Mouse (Mus musculus) neural tube, embryonic 11.5 days (tissue): ENCODE measurements around the gene Catsperz. TPM values are rescaled to one million over a fixed set of nuclear protein-coding genes. Genes with fewer than 3 reads are reported as not detected.

Source experiments
- ATAC-seq: fragments of 200-750 bp; cut with Nextera tagmentation; 2 replicates; pipeline ENCODE4 v1.8.0; 2017; ENCODE audit warnings: moderate number of reproducible peaks, mild to moderate bottlenecking, moderate TSS enrichment, moderate library complexity; ENCODE audit not compliant: insufficient read depth, low FRiP score, low TSS enrichment
- DNase-seq: peaks from one replicate; pipeline ENCODE4 v3.0.0-alpha.2; 2015; ENCODE audit warnings: low spot score
- H3K27ac ChIP-seq: fragments of 300-500 bp; sonication (generic); 2 replicates; pipeline ENCODE4 v1.5.1; 2014; ENCODE audit warnings: low read depth, mild to moderate bottlenecking, low read length
- H3K27me3 ChIP-seq: fragments of 300-500 bp; sonication (generic); 2 replicates; pipeline ENCODE4 v1.6.1; 2014; ENCODE audit warnings: mild to moderate bottlenecking, low read length, mixed read lengths; ENCODE audit not compliant: control insufficient read depth, insufficient read depth
- H3K36me3 ChIP-seq: fragments of 300-500 bp; sonication (generic); 2 replicates; pipeline ENCODE4 v1.6.1; 2014; ENCODE audit warnings: mild to moderate bottlenecking, low read length, moderate library complexity, mixed read lengths; ENCODE audit not compliant: control insufficient read depth, insufficient read depth
- H3K4me1 ChIP-seq: fragments of 300-500 bp; sonication (generic); 2 replicates; pipeline ENCODE4 v1.6.1; 2014; ENCODE audit warnings: low read length, mixed read lengths; ENCODE audit not compliant: control insufficient read depth, insufficient read depth
- H3K4me2 ChIP-seq: fragments of 300-500 bp; sonication (generic); 2 replicates; pipeline ENCODE4 v1.6.1; 2014; ENCODE audit warnings: low read depth, mild to moderate bottlenecking, moderate library complexity
- H3K4me3 ChIP-seq: fragments of 300-500 bp; sonication (generic); 2 replicates; pipeline ENCODE4 v1.5.1; 2014; ENCODE audit warnings: low read depth, low read length
- H3K9ac ChIP-seq: fragments of 300-500 bp; sonication (generic); 2 replicates; pipeline ENCODE4 v1.6.1; 2014; ENCODE audit warnings: mild to moderate bottlenecking, low read length
- H3K9me3 ChIP-seq: fragments of 300-500 bp; sonication (generic); 2 replicates; pipeline ENCODE4 v1.6.1; 2016; ENCODE audit warnings: low read length; ENCODE audit not compliant: control insufficient read depth
- WGBS: fragments of 180-500 bp; shearing (Covaris S2); extraction: QIAGEN DNeasy Blood & Tissue Kit; methylation state at CpG from one replicate; pipeline ENCODE4 v1.1.7; 2014; 5-methylcytosine and 5-hydroxymethylcytosine counted together
- polyA plus RNA-seq: library from polyadenylated mRNA; unstranded; fragments of >200 nt; fragmentation: Nextera tagmentation; extraction: Ambion mirVana; gene quantifications from 2 replicates; pipeline ENCODE4 v1.2.1, GENCODE M21; 2014

The Catsperz gene
- polyA plus RNA-seq, result 0.77 TPM in 1 of 2 replicates, not detected in the other

DNA sequence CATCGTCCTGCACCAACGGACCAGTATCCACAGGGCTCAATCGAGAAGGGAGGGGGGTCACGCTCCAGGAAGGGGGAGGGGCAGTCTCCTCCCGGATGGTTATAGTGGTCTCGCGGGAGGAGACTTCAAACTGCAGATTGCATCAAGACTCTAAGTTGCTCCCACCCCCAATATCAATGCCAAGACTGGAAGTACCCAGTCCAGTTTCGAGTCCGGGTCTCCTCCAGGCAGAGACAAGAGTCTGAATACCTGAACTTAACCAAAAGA lies at the start of gene Catsperz:
Gene Catsperz, minus strand, starts transcription at position 74 of the 267 bp plus-strand sequence.
- peak within 1 kb of the TSS; percentile 13; the same call in 1 of the 2 replicates for H3K4me3 ChIP-seq
- WGBS, result 4% methylated on average over 9 of the region's 9 CpGs
- no peak within 1 kb of the TSS for H3K9ac ChIP-seq

DNA sequence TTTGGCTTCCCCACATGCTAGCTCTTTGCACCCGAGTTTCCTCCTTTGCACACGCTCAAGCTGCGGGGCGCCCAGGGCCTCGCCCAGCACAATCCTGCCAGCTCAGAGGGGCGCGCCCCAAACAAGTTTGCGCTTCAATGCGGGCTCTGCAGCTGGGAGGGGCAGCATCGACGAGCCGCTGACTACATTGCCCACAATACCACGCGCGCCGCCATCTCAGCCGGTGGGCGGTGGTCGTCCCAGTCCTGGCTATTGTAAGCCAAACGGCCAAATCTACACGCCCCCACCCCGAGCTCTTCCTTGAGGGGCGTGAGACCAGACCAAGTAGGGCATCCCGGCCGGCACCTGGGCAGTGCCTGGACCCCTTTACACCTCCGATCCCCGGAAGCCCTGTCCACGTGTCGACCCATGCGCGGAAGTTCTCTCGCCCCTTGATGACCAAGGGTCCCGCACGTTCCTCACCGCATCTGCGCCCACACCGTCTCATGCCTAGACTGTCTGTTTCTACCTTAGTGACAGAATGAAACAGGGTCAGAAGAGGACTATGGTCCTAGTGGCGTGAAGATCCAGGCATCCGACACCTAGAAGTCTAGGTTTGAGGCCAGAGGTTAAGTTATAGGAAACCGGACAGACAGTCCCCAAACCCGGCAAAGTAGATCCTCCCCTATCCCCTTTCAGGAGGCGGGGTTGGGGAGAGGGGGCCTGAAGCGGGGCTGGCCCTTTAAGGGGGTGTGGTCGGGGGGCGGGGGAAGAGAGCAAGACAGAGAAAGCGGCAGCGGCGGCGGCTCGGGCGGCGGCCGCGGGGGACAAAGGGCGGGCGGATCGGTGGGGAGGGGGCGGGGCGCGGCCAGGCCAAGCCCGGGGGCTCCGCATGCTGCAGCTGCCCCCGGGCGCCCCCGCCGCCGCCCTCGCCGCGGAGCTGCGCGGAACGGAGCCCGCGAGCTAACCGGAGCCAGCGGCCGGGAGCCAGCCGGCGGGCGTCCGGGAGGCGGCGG lies 49.3 kb upstream of the Catsperz start, which contains the start of gene Ppp1r14b:
Gene Ppp1r14b, plus strand, starts transcription at position 758 of the 995 bp plus-strand sequence.
- Histone ChIP-seq H3K9ac (peak within 1 kb of the TSS; percentile 92), H3K4me1 (peaks cover 37% of the 10 kb centered on the region), H3K27ac (peak within 1 kb of the TSS; percentile 86), H3K4me3 (peak within 1 kb of the TSS; percentile 70), H3K27me3 (no peaks in the 10 kb centered on the region), H3K4me2 (peak within 1 kb of the TSS; percentile 83), H3K36me3 (peaks cover 10% of the 10 kb centered on the region), H3K9me3 (no peaks in the 10 kb centered on the region)
- peak; percentile 90 for DNase-seq
- under 1% methylated on average over 49 of the region's 84 CpGs for WGBS
- ATAC-seq, result peak; percentile 62

More for the DNA sequence above, at the start of gene Catsperz:
- H3K9me3 ChIP-seq, result no peaks in the 10 kb centered on the region
- peak within 1 kb of the TSS; percentile 10; the same call in 1 of the 2 replicates for H3K4me2 ChIP-seq
- H3K4me1 ChIP-seq, result peaks cover 11% of the 10 kb centered on the region
- peaks cover 64% of the 10 kb centered on the region for H3K27me3 ChIP-seq
- DNase-seq (no peak), ATAC-seq (no peak)
- H3K27ac ChIP-seq, result no peak within 1 kb of the TSS
- no peaks in the 10 kb centered on the region for H3K36me3 ChIP-seq

DNA sequence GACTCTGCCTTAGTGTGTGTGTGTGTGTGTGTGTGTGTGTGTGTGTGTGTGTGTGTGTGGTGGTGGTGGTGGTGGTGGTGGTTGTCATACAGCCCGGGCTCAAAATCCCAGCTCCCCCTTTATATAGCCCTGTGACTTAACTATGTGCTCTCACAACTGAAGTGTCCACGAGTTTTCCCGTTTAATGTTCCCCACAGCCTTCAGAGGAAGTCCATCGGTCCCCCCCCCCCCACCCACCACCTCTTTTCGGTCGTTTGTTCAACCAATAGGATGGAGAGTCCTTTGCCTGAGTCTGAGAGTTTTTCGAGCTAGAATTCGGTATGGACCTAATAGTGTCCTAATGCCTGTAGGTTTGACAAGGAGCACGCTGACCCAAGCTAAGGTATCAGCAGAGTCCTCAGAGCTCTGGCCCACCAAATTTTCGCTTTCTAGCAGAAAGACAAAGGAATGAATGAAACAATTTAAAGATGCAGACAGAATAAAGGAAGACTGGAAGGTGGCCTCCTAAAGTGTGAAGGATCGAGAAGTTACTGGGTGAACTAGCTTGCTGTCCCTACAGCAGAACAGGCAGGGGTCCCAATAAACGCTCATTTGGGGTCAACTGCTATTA lies 48.5 kb upstream of the Catsperz start:
- ATAC-seq (no peak), DNase-seq (no peak)
- peaks cover 10% of the 10 kb centered on the region for H3K36me3 ChIP-seq
- no peaks in the 10 kb centered on the region for H3K9me3 ChIP-seq
- peaks cover 37% of the 10 kb centered on the region for H3K4me1 ChIP-seq
- peak overlapping the region; percentile 70 for H3K4me3 ChIP-seq
- 28% methylated on average over 12 of the region's 12 CpGs for WGBS
- no peak overlapping the region for H3K27ac ChIP-seq
- peak overlapping the region; percentile 83 for H3K4me2 ChIP-seq
- peak overlapping the region; percentile 92 for H3K9ac ChIP-seq
- H3K27me3 ChIP-seq, result 0 out of 2 replicates have a peak, but pooled peaks cover 3% of the 10 kb centered on the region

DNA sequence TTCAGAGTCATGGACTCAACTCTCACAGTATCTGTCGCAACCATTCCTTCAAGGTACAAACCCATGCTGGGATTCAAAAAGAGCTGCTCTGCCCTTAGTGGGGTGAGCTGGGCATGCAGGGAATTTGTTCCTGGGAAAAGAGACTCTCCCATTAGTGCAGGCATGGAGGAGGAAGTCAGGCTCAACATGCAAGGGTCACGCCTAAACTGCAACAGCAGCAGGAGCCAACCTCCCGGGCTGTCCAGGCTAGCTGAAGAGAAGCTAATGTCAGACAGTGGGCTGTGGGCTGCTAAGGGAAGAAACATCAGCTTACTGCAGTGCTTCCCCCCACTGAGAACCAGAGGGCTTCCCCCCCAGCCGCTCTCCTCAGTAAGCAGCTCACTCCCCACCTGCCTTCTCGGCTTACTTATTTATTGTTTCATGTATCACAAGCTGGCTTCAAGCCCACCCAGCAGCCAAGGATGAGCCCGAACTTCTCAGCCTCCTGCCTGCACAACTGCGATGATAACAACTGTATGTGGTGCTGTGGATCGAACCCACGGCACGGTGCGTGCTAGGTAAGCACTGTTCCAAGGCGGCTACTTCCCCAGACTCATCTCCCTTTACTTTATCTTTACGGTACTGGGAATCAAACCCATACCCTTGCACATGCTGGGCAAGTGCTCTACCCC lies 47.2 kb upstream of the Catsperz start:
- Histone ChIP-seq H3K36me3 (peaks cover 5% of the 10 kb centered on the region), H3K27ac (no peak overlapping the region), H3K4me2 (no peak overlapping the region), H3K9ac (no peak overlapping the region; the same call in 1 of the 2 replicates), H3K4me1 (peaks cover 28% of the 10 kb centered on the region), H3K4me3 (no peak overlapping the region), H3K27me3 (0 out of 2 replicates have a peak, but pooled peaks cover 7% of the 10 kb centered on the region), H3K9me3 (no peaks in the 10 kb centered on the region)
- DNase-seq (no peak), ATAC-seq (no peak)
- WGBS, result 75% methylated on average over 13 of the region's 13 CpGs

DNA sequence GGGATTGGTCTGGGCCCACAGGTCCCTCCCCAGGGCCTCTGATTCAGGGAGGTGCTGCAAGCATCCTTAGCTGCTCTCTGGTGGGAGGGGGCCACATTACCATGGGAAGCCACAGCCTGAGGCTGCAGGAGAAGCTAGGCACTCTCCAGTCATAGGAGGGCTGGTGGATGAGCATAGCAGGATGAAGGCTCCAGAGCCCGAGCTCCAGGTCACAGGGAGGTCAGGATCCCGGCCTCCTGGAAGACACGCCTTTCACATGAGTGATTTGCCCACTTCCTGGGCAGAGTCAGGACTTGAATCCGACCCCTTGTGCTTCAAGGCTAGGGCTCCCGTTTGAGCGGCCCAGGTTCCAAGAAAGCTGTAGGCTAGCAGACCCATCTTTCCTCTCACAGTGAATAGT lies 46.5 kb upstream of the Catsperz start:
- peaks cover 23% of the 10 kb centered on the region for H3K4me1 ChIP-seq
- WGBS, result 14% methylated on average over 6 of the region's 6 CpGs
- no peak for ATAC-seq
- no peak for DNase-seq
- H3K9ac ChIP-seq, result peak overlapping the region; percentile 22; the same call in 1 of the 2 replicates
- no peak overlapping the region for H3K4me2 ChIP-seq
- H3K27me3 ChIP-seq, result 0 out of 2 replicates have a peak, but pooled peaks cover 7% of the 10 kb centered on the region
- no peak overlapping the region for H3K27ac ChIP-seq
- no peaks in the 10 kb centered on the region for H3K9me3 ChIP-seq
- H3K36me3 ChIP-seq, result peaks cover under 1% of the 10 kb centered on the region; the same call in 1 of the 2 replicates
- no peak overlapping the region for H3K4me3 ChIP-seq

DNA sequence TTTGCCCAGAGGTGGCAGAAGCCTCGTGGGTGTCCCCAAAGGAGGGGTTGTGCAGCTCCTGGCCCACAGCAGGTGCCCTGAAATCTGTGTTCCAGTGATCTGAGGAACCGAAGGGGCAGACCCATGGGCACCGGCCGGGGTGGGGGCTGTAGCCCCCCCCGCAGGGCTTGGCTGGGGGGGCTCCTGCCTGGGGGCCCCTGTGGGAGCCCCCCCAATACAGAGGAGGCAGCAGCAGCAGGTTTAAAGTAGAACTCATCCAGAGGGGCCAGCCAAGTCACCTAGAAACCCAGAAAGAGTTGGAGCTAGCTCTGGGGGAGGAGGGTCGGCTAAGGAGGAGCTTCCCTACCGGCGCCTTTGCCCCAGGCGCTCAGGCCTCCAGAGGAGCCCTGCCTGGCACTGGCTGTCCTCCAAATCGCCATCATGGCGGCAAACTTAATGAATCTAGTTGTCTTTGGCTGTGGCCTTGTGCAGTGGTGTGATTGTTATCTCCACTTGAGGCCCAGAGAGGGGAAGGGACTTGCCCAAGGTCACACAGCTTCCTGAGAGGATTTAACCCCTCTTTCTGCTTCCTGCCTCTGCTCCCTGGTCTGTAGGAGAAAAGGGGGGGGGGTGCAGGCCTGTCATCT lies 45.4 kb upstream of the Catsperz start:
- WGBS, result 26% methylated on average over 11 of the region's 11 CpGs
- peak overlapping the region; percentile 50 for H3K4me2 ChIP-seq
- DNase-seq (no peak), ATAC-seq (no peak)
- no peaks in the 10 kb centered on the region for H3K9me3 ChIP-seq
- H3K9ac ChIP-seq, result no peak overlapping the region; the same call in 1 of the 2 replicates
- H3K27ac ChIP-seq, result no peak overlapping the region
- no peak overlapping the region; the same call in 1 of the 2 replicates for H3K4me3 ChIP-seq
- peaks cover 19% of the 10 kb centered on the region for H3K4me1 ChIP-seq
- H3K36me3 ChIP-seq, result no peaks in the 10 kb centered on the region
- 0 out of 2 replicates have a peak, but pooled peaks cover 7% of the 10 kb centered on the region for H3K27me3 ChIP-seq

DNA sequence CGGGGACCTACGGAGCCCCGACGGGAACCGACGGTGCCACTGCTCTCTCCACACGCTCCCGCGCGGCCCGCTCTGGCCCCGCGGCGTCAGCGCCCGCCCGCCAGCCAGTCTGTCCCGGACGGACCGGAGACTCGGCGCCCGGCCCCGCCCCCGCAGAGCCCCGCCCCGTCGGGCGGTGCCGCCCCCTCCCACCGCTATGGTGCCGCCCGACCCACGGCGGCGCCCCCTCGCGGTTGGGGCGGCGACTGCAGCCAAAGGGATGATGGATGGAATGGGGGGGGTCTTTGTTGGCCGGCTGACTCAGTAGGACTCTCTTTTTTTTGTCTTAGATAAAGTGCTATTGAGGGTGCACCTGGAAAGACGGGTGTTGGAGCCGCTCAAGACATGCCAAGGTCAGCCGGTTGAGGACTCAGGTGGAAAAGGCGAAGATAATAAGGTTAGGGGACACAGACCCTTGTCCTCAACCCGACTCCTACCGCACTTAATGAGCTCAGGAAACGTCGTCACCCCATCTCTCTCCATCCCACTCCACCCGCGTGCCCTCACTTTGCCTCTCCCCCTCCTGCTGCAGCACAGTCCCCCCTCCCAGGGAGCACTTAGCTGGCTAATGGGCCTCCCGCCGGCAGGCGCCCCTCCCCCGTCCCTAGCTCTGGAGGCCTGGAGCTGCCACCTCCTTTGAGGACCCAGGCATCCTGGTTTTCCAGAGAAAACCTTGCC lies 44.6 kb upstream of the Catsperz start:
- peak overlapping the region; percentile 50 for H3K4me2 ChIP-seq
- no peak overlapping the region for H3K27ac ChIP-seq
- ATAC-seq (no peak), DNase-seq (peak; percentile 72)
- no peaks in the 10 kb centered on the region for H3K9me3 ChIP-seq
- H3K9ac ChIP-seq, result peak overlapping the region; percentile 58
- H3K4me1 ChIP-seq, result peaks cover 19% of the 10 kb centered on the region
- H3K27me3 ChIP-seq, result 0 out of 2 replicates have a peak, but pooled peaks cover 7% of the 10 kb centered on the region
- H3K4me3 ChIP-seq, result peak overlapping the region; percentile 45
- under 1% methylated on average over 49 of the region's 55 CpGs for WGBS
- H3K36me3 ChIP-seq, result no peaks in the 10 kb centered on the region
